26 mouse cellular contexts compared by ENCODE assay signal in genomic region chr13:92649111-92649510, GRCm38 (mm10).
"Had no signal": no experiment of that assay in that cellular context is flagged by ENCODE, and none has a peak within 500 bp of the region (broad histone marks: within the 10 kb centered on the region; RNA-seq: fewer than 3 reads in every experiment).

No protein-coding gene starts in this region.

- H3K27ac ChIP-seq: gastrocnemius, adult 2 months; heart, adult 2 months; heart, embryonic 13.5 days; heart, embryonic 15.5 days; hindbrain, embryonic 13.5 days; hindbrain, embryonic 15.5 days; hindbrain, postnatal 0 days; kidney, embryonic 15.5 days; kidney, postnatal 0 days; limb, embryonic 12.5 days; limb, embryonic 15.5 days; liver, embryonic 12.5 days had no signal

- H3K9ac ChIP-seq: heart, embryonic 13.5 days; heart, embryonic 15.5 days; hindbrain, embryonic 13.5 days; hindbrain, embryonic 15.5 days; kidney, embryonic 15.5 days; limb, embryonic 12.5 days; limb, embryonic 15.5 days; liver, embryonic 12.5 days had no signal

- H3K4me3 ChIP-seq: gastrocnemius, adult 2 months; heart, adult 2 months; heart, embryonic 13.5 days; heart, embryonic 15.5 days; hindbrain, embryonic 13.5 days; hindbrain, embryonic 15.5 days; kidney, embryonic 15.5 days; limb, embryonic 12.5 days; limb, embryonic 15.5 days; liver, embryonic 12.5 days had no signal

- DNase-seq: gastrocnemius, adult 2 months; gastrocnemius, postnatal 10 days; gastrocnemius, postnatal 25 days; heart, adult 2 months; heart, postnatal 14 days; heart, postnatal 36 days; kidney, adult 11 months; kidney, adult 2 months; kidney, adult 9 months; kidney, postnatal 14 days; kidney, postnatal 36 days; layer of hippocampus, adult 9-11 months; layer of hippocampus, postnatal 36 days; left cerebral cortex, postnatal 4 days had no signal

- H3K4me1 ChIP-seq: limb, embryonic 15.5 days had no signal

- H3K36me3 ChIP-seq: heart, embryonic 13.5 days; heart, embryonic 15.5 days; hindbrain, embryonic 13.5 days; hindbrain, embryonic 15.5 days; kidney, embryonic 15.5 days; limb, embryonic 12.5 days; limb, embryonic 15.5 days had no signal

- H3K4me2 ChIP-seq: heart, embryonic 11.5 days; heart, embryonic 13.5 days; heart, embryonic 15.5 days; hindbrain, embryonic 13.5 days; hindbrain, embryonic 15.5 days; kidney, embryonic 15.5 days; limb, embryonic 12.5 days; limb, embryonic 15.5 days; liver, embryonic 12.5 days had no signal

- H3K27me3 ChIP-seq: heart, embryonic 13.5 days; heart, embryonic 15.5 days; hindbrain, embryonic 13.5 days; hindbrain, embryonic 15.5 days; kidney, embryonic 15.5 days; limb, embryonic 12.5 days; liver, embryonic 12.5 days had no signal

- H3K9me3 ChIP-seq: heart, embryonic 13.5 days; heart, embryonic 15.5 days; hindbrain, embryonic 13.5 days; hindbrain, embryonic 15.5 days; kidney, embryonic 15.5 days; limb, embryonic 12.5 days; limb, embryonic 15.5 days; liver, embryonic 12.5 days had no signal

- ATAC-seq: hindbrain, postnatal 0 days; intestine, embryonic 16.5 days; liver, embryonic 12.5 days had no signal
